Mouse (Mus musculus): ENCODE measurements around the gene Lsg1. TPM values are rescaled to one million over a fixed set of nuclear protein-coding genes. Genes with fewer than 3 reads are reported as not detected.
A peak's percentile ranks its signal among the peaks of the same experiment; 100 is the strongest.

Gene Lsg1
- total RNA-seq, 2 experiments from 2014 or later, result 19.9 to 42.9 TPM

DNA sequence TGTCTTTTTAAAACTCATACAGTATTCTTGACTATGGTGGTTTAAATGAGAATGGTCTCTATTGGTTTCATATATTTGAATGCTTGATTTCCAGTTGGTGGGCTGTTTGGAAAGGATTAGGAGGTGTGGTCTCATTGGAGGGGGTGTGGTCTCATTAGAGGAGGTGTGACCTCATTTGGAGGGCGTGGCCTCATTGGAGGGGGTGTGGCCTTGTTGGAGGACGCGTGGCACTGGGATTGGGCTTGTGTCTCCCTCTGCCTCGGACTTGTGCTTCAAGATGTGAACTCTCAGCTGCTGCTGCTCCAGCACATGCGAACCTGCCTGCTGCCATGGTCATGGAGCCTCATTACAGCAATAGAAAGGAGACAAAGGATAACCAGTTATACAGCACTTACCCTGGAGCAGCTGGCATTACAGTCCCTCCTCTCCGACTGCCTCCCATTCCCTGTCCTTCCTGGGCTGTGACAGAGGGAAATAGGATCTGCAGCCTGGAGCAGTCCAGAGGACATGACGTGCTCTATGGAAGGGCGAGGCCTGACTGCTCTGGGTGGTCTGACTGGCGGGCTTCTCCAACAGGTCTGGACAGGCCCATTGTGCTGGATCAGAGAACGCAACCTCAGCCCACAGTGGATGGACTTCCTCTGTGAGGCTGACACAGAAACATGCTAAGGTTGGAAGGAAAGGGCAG lies 65.0 kb downstream of the Lsg1 start:
- no peak for ATAC-seq (ENCODE audit: poor library complexity, severe bottlenecking)

DNA sequence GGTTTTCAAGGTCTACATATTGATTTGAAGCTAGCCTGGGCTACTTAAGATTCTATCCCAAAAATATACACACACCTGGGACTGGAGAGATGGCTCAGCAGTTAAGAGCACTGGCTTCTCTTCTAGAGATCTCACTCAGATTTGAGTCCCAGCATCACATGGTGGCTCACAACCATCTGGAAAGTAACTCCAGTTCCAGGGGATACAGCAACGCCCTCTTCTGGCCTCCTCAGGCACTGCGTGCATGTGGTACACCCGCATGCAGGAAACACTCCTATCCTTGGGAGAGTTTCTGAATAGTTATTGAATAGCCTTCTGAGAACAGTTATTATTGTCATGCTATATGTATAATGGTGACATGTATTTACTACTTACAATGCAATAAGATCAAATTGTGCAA lies 66.2 kb downstream of the Lsg1 start:
- no peak for ATAC-seq (ENCODE audit: poor library complexity, severe bottlenecking)

DNA sequence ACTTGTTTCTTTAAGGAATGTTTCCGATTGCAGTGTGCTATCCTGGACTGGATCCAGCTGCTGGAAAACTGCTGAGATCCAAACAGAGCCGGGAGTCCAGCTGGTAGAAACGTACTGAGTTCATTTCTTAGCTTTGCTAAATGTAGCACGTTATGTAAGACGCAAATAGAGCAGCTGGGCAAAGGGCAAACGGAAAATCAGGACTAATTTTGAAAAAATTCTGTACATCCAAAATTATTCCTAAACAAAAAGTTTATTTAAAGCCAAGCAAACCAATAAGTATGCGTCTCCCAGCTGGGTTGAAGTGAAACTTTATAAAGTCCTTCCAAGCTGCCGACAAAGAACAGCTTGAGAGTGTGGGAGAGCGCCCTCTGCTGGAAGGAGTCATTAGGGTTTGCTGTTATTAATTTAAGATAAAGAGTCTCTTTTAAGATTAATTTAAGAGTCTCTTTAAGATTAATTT lies 67.0 kb downstream of the Lsg1 start:
- ATAC-seq (ENCODE audit: poor library complexity, severe bottlenecking), result peak; percentile 45; the same call in 1 of the 2 replicates

DNA sequence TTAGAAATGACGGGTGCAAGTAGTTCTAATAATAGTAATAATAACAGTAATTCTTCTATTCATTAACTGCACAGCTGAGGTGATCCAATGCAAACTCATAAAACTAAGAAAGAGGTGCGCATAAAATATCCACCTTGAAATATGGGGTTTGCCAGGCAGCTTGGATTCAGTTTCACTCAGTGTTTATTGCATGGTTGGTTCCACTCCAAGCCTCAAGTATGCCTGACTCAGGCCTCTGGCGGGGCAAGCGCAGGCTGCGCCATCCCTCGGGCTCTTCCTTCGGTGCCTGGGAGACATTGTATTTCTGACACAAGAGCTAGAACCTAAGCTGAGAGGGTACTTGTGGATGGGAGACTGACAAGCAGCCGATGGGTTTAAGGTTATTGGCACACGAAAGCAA lies 68.8 kb downstream of the Lsg1 start:
- no peak for ATAC-seq (ENCODE audit: poor library complexity, severe bottlenecking)

DNA sequence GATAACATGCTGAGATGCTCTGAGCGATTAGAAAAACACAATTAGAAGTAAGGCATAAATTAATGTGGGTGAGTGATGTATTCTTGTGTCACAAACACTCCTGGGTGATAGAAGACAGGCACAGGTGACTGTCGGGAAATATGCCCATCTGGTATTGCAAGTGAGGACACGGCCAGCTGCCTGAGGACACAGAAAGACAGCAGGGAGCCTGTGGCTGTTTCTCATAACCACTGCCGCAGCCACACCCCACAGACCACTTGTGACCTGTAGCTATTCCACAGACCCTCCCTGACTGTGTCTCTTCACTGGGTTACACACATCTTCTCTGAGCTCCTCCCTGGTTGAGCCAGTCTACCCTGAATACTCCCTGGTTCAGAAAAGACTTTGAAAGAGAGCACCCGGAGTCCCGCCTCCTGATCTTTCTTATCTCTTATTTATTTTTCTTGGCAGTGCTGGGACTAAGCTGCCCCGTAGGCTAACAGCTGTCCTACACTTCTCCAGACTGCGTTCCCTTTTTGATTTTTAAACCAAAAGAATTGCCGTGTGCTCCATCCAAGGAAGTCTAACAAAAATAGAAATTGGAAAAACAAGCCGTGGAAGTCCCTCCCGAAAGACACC lies 69.6 kb downstream of the Lsg1 start:
- ATAC-seq (ENCODE audit: poor library complexity, severe bottlenecking), result no peak

DNA sequence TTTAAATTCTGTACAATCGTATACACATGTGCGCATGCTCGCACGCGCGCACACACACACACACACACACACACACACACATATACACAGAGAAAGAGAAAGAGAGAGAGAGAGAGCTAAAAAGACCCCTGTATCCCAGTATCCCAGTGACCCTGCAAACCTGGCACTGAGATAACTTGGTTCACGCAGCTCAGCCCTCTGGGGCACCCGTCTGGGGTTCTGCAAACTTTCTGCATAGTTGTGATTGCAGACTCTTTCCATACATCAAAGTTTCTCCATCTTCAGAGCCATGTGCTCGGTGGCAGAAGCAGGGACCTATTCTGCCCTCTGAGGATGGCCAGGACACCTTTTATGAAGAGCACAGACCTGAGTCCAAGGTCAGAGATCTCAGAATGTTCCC lies 70.4 kb downstream of the Lsg1 start:
- ATAC-seq (ENCODE audit: poor library complexity, severe bottlenecking), result no peak

DNA sequence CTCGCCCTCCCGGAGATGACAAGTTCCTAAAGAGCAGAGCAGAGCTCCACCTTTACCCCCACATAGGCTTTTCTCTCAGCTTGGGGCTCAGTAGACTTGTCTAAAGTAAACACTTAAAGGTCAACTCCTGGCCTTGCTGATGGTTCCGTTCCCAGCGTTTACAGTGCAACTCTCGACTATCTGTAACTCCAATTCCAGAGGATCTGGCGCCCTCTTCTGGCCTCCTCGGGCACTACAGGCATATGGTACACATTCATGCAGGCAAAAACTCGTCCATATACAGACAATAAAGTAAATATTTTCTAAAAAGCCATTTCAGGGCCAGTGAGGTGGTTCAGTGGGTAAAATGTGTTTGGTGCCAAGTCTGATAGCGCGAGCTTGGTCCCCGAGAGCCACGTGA lies 72.0 kb downstream of the Lsg1 start:
- no peak for ATAC-seq (ENCODE audit: poor library complexity, severe bottlenecking)

DNA sequence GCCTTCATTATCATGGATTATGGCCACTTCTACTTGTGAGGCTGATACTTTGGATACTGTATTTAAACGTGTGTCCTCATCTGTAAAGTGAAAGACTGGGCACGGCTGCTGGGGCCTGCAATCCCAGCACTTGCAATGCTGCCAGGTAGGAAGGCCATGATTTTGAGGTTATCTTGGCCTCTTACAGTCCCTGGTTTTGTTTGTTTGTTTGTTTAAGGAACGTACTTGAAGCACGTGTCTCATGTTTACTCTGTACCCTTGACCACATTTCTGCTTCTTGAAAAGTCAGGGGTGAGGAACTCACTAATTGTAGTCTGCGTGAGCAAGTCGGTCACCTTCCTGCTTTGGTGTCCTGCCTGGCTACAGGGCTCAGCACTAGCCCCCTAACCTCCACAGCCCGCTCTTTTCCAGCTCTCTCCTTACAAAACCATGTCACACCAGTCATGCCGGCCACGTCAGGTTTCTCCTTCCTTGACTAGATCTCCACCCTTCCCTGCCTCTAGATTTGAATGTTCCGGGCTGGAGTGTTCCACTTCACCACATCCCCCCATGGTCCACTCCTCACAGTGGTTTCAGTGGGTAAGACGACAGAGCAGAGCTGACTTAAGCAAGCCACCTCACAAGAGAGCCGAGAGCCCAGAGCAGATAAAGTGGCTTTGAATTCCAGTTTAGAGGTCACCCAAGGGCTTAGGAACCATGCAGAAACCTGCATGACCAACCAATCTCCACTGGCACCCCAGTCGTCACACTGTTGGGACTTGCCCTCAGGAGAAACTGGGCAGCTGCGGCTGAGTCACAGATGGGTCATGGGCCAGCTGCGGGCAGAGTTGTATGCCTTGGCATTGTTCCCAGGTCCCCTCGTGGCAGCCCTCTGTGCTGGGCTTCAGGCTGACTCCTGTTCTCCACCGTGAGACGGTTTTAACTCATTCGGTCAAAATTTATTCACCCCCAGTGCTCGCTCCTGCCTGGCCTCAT lies 74.1 kb downstream of the Lsg1 start:
- ATAC-seq (ENCODE audit: poor library complexity, severe bottlenecking), result no peak

DNA sequence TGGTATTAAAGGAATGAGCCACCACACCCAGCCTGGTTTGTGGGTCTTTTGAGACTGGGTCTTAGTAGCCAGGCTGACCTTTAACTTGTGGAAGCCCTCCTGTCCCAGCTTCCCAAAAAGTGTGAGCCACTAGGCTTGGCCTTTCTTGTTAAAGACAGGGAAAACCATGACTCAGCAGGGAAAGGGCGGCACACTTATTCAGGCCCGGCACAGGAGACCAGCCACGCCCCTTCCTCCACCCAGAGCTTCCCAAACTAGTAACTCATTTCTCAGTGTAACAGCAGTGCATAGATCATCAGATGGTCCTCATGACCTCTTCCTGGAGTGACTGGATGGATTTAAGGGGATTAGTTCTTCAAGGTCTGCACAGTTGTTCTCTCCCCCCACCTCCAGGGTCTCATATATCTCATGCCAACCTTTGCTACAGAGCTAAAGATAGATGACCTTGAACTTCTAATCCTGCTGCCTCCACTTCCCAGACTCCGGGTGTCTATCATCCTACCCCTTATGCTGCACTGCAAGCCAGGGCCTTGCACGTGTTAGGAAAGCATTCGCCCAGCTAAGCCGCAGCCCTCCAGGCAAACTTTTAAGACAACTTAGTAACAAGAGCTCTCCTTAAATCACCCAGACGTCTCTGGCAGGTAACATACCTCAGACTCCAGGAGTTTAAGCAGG lies 74.9 kb downstream of the Lsg1 start:
- ATAC-seq (ENCODE audit: poor library complexity, severe bottlenecking), result no peak

DNA sequence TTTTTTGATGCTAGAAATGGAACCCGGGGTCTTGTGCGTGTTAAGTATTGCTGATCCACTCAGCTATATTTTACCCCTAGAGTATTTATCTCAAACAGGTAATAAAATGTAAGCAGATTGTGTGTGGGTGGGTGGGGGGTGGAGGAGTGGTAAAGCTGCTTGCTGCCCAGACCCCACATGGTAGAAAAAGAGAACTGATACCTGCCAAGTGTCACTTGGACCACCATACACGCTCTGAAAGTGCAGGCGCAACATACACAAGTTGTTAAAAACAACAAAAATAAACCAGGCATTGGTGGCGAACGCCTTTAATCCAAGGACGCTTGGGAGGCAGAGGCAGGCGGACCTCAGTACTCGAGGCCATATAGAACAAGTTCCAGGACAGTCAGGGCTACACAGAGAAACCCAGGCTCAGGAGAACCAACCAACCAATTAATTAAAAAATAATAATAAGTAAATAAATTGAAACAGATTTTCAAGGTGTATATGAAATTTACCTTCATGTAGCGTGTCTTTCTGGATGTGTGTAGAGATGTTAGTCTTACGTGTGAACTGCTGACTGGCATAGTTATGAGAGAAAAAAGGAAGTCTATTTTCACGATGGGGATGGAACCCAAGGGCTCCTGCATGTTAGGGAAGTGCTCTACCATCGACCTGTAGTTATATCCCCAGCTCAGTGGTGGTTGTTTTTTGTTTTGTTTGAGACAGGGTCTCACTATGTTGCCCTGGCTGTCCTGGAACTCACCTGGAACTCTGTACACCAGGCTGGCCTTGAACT lies 75.6 kb downstream of the Lsg1 start:
- peak; percentile 48 for ATAC-seq (ENCODE audit: poor library complexity, severe bottlenecking)

DNA sequence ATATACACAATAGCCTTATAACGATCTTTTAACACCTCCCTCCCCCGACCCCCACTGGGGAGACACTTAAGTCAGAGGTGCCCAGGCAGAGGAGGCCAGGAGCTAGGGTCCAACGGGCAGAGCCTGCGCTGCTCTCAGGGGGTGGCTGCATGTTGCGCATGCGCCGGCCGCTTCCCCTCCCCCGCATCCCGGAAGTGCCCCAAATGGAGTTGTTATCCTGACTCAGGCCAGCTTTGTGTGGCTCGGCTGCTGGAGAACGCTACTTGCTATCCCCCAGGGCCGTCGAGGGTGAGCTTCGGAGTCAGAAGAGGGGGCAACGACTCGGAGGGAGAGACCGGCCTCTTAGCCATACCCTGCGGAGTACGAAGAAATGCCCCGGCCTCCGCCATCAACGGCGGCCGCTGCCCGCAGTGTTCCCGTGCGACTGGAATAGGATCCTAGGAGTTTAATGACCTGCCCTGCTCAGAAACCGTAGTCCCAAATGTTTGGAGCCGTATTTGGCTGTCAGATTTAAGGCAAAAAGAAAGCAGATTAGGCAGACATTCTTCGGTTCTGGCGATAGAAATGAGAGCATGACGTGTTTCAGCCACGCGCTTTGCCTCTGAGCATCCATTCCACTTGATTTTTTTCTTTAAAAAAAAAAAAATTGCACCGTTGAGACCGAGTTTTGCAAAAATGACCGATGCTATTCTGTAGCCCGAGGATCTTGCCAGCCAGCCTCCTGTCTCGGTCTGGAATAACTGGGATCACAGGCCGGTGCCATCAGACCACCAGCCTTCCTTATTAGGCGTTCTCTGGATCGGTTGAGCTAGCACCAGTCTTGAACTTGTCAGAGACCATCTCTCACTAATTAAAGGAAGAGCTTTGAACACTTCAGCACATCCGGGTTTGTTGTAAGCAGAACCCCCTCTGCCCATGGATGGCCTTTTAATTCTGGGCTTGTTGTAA lies 76.6 kb downstream of the Lsg1 start:
- ATAC-seq (ENCODE audit: poor library complexity, severe bottlenecking), result peak; percentile 90

Other genes starting within 250 kb of the Lsg1 start
- 101 and 107 TPM in 2 replicates for gene Atp13a3, start 181.6 kb downstream of the Lsg1 start, total RNA-seq (2015)
- 85.2 and 87.7 TPM in 2 replicates for gene Atp13a3, start 181.6 kb downstream of the Lsg1 start, total RNA-seq (2017)
- gene Tmem44, start 36.8 kb downstream of the Lsg1 start, total RNA-seq (2015), result not detected in 2 replicates
- 0.04 TPM in 2 replicates for gene Tmem44, start 36.8 kb downstream of the Lsg1 start, total RNA-seq (2017)
- 4.6 and 4.7 TPM in 2 replicates for gene Fam43a, start 12.1 kb upstream of the Lsg1 start, total RNA-seq (2015)
- 7.9 and 9.3 TPM in 2 replicates for gene Fam43a, start 12.1 kb upstream of the Lsg1 start, total RNA-seq (2017)

Measured in megakaryocyte, adult 5-6 weeks (primary cell).